Mouse (Mus musculus) lung, postnatal 25 days (tissue): Measurements from ENCODE around the gene Ly6c2.
"Not testable (repeated sequence)": the region's sequence is repeated elsewhere in the genome, so short reads cannot be mapped to it uniquely, and the experiment has no call there.

Experiments used
- DNase-seq: peaks from one replicate; pipeline ENCODE4 v3.0.0; 2022; ENCODE audit warnings: low spot score

Gene Ly6c2

DNA sequence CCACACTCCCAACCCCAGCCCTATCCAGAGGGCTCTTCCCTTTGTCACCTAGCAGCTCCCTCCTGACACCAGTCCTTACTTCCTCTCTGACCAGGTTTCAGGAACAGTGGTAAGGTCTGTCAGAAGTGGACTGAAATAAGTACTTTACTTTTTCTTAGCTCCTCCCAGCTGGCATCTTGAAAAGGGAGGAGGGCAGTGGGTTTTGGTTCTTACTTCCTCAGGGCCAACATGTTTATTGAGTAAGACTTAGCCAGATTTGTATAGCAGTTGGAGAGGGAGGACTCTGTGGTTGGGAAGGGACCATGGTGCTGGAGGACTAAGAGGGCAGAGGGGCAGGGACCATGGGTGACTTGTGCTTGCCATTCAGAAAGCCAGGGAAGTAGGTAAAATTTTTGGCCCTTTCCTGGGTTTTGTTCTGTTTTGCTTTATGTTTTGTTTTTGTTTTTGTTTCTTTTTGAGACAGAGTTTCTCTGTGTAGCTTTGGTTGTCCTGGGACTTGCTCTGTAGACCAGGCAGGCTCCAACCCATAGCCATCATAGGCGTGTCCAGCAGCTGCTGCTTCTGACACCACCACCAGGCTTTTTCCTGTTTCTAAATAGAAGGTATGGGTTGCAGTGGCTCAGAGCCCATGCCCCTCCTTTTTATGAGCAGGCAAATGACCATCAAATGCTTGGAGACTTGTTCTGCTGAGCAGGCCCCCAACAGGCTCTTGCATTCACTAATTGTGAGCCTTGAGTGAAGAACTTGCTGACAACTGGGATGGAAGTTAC is at the start of gene Ly6c2:
Gene Ly6c2, minus strand, starts transcription at position 110 of the 770 bp plus-strand sequence.
- not testable (repeated sequence) for DNase-seq

DNA sequence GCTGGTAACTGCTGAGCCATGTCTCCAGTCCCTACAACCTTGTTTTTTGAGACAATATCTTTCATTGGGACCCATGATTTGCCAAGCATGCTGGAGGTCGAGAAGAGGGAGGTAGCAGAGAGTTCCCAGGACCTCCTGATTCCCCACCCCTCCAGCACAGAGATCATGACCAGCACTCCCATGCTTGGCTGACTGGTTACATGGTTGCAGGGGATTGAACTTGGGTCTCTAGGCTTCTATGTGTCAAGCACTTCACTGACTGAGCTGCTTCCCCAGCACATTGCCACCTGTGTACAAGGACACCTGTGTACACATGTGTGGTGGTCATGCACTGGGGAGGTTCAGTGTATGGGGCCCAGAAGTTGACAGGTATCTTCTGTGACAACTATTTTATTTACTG is 45.9 kb upstream of the Ly6c2 start:
- DNase-seq: no peak

DNA sequence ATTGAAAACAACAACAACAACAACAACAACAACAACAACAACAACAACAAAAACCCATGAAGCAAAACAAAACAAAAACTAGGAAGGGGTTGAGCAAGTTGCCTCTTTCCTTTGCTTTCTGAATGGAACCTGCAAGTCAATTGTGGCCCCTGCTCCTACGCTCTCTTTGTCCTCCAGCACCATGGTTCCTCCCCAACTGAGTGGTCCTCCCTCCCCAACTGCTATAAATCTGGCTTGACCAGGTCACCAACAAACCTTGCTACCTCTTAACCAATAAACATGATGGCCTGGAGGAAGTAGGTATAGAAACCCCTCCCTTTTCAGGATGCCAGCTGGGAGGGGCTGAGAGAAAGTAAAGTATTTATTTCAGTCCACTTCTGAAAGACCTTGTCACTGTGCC is 43.2 kb upstream of the Ly6c2 start, which contains the start of gene Ly6g:
Gene Ly6g, plus strand, starts transcription at position 301 of the 400 bp plus-strand sequence.
- no peak for DNase-seq

DNA sequence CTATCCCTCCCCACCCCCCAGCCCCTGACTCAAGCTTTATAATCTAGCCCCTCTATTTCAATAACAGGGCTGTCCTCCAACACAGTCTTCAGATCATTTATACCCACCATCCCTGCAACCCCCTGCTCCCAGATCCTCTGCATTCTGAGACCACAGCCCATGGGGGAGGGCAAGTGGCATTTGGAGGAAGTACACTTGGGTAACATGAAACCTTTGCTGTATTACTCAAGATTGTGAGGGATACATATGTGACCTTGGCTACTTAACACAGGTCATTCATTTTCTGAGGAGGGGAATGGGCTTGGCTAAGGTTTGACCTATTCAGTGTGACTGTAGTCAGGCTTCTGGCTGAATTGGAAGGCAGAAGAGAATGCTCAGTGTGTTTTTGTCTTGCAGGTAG is 41.3 kb upstream of the Ly6c2 start:
- no peak for DNase-seq

DNA sequence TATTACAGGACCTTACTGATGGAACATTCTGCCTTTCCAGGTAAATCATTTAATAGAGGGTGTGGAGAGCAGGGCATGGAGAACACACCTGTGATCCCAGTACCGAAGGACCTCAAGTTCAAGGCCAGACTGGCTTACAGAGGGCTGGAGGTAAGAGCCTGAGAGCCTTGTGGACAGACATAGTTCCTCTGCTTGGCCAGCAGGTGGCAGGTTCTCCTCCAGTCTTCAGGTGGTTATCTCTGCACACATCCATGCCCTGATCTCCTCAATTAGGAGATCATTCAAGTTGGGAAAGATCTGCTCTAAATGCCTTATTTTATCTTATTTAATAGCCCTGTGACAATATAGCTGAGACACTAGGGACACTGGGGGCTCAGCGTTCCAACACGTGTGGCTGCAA is 32.0 kb upstream of the Ly6c2 start:
- no peak for DNase-seq

DNA sequence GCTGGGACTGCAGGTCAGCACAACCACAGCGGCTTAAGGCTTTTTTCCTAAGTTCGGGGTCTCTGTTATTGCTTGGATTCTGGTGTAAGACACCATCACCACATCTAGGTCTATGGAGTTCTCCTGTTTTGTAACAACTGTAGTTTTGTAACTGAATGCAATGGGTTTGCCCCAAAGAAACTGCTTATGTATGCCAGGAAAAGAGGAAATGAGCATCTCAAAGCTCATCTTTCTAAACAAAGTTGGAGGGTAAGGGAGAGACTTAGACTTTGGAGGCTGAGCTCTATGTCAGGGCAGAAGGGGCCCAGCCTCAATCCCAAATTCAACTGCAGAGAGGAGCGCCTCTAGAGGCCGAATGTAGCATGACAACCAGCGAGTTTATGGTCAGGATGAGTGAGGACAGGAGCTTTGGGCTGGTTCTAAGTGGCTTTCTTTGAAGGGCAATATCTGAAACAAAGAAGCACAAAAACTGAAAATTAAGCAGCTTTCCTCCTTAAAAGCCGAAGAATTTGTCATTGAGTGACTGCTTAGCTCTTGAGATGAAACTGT is 30.1 kb upstream of the Ly6c2 start:
- DNase-seq: not testable (repeated sequence)

DNA sequence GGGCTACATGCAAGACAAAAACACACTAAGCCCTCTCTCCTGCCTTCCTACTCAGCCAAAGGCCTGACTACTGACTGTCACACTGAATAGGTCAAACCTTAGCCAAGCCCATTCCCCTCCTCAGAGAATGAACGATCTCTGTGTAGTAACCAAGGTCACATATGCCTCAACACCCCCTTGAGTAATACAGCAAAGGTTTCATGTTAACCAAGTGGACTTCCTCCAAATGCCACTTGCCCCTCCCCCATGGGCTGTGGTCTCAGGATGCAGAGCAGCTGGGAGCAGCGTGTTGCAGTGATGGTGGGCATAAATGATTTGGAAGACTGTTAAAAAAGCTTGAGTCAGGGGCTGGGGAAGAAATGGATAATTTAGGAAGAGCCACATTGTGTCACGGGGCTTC is 26.0 kb upstream of the Ly6c2 start:
- DNase-seq: not testable (repeated sequence)

DNA sequence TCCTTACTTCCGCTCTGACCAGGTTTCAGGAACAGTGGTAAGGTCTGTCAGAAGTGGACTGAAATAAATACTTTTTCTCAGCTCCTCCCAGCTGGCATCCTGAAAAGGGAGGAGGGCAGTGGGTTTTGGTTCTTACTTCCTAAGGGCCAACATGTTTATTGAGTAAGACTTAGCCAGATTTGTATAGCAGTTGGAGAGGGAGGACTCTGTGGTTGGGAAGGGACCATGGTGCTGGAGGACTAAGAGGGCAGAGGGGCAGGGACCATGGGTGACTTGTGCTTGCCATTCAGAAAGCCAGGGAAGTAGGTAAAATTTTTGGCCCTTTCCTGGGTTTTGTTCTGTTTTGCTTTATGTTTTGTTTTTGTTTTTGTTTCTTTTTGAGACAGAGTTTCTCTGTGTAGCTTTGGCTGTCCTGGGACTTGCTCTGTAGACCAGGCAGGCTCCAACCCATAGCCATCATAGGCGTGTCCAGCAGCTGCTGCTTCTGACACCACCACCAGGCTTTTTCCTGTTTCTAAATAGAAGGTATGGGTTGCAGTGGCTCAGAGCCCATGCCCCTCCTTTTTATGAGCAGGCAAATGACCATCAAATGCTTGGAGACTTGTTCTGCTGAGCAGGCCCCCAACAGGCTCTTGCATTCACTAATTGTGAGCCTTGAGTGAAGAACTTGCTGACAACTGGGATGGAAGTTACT is 23.5 kb upstream of the Ly6c2 start:
- not testable (repeated sequence) for DNase-seq

DNA sequence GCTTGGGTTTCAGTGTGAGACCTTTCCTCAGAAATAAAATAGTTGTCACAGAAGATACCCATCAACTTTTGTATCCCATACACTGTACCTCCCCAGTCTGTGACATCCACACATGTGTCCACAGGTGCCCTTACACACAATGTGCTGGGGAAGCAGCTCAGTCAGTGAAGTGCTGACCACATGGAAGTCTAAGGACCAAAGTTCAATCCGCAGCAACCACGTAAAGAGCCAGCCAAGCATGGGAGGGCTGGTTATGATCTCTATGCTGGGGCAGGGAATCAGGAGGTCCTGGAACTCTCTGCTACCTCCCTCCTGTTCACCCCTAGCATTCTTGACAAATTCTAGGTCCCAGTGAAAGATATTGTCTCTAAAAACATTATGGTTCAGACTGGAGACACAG is 20.6 kb upstream of the Ly6c2 start:
- not testable (repeated sequence) for DNase-seq

DNA sequence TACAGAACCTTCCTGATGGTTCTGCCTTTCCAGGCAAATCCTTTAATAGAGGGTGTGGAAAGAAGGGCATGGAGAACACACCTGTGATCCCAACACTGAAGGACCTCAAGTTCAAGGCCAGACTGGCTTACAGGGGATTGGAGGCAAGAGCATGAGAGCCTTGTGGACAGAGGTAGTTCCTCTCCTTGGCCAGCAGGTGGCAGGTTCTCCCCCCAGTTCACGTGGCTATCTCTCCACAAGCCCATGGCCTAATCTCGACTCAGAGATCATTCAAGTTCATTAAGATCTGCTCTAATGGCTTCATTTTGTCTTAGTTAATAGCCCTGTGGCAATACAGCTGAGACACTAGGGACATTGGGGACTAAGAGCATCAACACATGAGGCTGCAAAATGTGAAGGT is 8.3 kb upstream of the Ly6c2 start:
- peak; percentile 16 for DNase-seq

DNA sequence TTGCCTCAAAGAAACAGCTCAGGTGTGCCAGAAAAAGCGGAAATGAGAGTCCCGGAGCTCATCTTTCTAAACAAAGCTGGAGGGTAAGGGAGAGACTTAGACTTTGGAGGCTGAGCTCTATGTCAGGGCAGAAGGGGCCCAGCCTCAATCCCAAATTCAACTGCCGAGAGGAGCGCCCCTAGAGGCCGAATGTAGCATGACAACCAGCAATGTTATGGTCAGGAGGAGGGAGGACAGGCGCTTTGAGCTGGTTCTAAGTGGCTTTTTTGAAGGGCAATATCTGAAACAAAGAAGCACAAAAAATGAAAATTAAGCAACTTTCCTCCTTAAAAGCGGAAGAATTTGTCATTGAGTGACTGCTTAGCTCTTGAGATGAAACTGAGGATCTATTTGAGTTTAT is 7.0 kb upstream of the Ly6c2 start:
- DNase-seq: peak; percentile 29

DNA sequence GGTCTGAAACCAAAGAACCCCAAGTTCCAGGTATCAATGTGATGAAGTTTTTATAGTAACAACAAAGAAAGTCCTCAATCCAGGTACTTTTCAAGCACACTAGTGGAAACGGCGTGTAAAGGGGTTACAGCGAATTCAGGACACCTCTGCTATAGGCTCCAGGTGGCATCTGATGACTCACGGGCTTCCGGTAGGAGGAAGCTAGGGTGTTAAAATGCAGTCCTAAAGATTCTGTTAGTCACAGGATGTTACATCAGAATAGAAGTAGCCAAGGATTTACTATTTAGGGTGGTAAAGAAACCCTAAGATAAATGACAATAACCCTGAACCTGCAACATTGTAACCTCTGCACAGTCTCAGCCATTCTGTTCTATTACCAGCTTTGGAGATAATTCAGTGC is 5.7 kb upstream of the Ly6c2 start:
- DNase-seq: not testable (repeated sequence)

DNA sequence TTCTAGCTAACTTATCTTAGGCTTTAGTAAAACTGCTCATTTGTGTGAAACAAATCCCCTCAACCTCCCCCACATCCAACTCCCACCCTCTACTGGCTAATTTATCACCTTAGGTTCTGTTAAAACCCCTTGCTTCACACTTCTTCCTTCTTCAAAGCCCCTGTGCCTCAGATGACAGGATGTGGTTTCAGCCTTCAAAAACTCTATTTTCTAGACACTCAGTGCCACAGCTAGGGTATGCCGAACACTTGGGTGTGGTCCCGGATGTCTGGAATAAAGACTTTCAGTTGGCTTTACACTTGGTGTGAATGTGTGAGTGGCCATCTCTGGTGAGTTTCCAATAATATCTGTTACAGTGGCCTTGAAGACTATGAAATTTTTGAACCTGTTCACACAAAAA is 4.8 kb upstream of the Ly6c2 start:
- peak; percentile 41 for DNase-seq

DNA sequence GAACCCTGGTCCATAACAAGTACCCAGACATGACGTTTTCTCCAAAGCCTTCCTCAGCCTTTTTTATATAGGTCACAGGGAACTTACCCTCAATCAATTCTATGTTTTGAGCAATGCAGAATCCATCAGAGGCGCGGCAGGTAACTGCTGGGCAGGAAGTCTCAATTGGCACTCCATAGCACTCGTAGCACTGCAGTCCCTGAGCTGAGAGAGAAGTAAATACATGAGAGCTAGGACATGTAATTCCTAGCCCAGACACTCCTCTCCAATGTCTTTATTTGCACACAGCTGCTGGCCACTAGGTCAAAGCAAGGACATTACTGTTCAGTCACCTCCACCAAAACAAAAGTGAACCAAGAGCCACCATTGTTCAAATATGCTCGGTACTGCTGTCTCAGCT is 1.3 kb downstream of the Ly6c2 start:
- DNase-seq: not testable (repeated sequence)

DNA sequence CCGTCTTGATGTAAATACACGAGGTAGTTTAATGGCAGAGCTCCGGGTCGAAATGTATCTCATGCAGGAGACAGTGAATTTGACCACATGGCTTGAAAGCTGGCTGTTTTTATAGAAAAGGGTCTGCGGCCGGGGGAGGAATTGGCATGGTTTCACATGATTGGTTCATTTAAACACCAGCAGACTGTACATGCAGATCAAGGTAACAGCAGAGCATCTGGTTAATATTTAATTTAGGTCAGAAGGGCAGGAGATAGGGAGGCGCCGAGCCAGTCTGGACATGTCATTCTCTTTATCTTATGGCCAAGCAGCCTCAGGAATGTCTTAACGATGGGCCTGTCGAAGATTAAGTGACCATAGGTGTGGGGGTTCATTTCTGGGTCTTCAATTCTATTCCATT is 12.5 kb downstream of the Ly6c2 start:
- DNase-seq: no peak

DNA sequence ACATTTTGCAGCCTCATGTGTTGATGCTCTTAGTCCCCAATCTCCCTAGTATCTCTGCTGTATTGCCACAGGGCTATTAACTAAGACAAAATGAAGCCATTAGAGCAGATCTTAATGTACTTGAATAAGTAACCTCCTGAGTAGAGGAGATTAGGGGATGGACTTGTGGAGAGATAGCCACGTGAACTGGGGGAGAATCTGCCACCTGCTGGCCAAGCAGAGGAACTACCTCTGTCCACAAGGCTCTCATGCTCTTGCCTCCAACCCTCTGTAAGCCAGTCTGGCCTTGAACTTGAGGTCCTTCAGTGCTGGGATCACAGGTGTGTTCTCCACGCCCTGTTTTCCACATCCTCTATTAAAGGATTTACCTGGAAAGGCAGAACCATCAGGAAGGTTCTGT is 23.7 kb downstream of the Ly6c2 start:
- DNase-seq: peak; percentile 26

DNA sequence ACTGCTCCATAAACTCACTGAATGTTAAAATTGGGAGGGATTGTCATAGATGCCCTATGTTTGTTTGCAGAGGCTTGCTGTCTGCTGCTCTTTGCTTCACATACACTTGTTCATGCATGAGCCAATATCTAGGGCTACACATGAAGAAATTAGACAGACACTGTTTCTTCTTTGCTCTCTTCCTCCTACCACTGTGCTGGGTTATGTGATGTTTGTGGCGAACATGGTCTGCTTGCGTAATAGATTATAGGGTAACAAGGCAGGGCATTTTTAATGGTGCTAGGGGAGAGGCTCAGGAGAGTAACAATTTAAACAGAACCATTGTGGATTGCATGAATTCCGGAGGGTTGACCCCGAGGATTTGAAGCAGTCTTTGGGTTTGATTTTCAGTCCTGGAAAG is 41.8 kb downstream of the Ly6c2 start:
- DNase-seq: no peak

DNA sequence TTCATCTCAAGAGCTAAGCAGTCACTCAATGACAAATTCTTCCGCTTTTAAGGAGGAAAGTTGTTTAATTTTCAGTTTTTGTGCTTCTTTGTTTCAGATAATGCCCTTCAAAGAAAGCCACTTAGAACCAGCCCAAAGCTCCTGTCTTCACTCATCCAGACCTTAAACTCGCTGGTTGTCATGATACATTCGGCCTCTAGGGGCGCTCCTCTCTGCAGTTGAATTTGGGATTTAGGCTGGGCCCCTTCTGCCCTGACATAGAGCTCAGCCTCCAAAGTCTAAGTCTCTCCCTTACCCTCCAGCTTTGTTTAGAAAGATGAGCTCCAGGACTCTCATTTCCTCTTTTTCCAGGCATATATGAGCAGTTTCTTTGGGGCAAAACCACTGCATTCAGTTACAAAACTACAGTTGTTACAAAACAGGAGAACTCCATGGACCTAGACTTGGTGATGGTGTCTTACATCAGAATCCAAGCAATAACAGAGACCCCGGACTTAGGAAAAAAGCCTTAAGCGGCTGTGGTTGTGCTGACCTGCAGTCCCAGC is 49.7 kb downstream of the Ly6c2 start:
- peak; percentile 65 for DNase-seq

DNA sequence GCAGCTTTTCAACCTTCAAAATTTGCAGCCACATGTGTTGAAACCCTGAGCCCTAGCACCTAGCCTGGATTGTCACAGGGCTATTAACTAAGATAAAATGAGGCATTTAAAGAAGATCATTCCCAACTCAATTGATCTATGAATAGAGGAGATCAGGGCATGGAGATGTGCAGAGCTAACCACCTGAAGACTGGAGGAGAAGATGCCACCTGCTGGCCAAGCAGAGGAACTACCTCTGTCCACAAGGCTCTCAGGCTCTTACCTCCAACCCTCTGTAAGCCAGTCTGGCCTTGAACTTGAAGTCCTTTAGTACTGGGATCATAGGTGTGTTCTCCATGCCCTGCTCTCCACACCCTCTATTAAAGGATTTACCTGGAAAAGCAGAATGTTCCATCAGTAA is 51.3 kb downstream of the Ly6c2 start:
- DNase-seq: peak; percentile 63
